Comparison of ENCODE assay signal across 10 mouse cellular contexts in genomic region chr17:86496123-86496771, GRCm38 (mm10). TPM values are rescaled to one million over a fixed set of nuclear protein-coding genes. Genes with fewer than 3 reads are reported as not detected.
A peak's percentile ranks its signal among the peaks of the same experiment; 100 is the strongest.
DNase-seq lines count a peak whose midpoint lies in the region; ATAC-seq lines count a peak whose summit lies in the region.
"Had no signal": no experiment of that assay in that cellular context is flagged by ENCODE, and none has a peak within 500 bp of the region (broad histone marks: within the 10 kb centered on the region; RNA-seq: fewer than 3 reads in every experiment).

No protein-coding gene starts in this region.

- intact Hi-C loops in heart, postnatal 10 days (cut with DNase I), result loop anchor here (1.0 to 5.0 kb wide), 2 partner anchors 261 to 411 kb away; no protein-coding TSS in a partner anchor

- H3K4me1 ChIP-seq in hindbrain, embryonic 16.5 days (ENCODE audit: control insufficient read depth, insufficient read depth, low read depth, low read length), result no peaks in the 10 kb centered on the region; the same call in 1 of the 2 replicates
- peaks cover 52% of the 10 kb centered on the region for H3K4me1 ChIP-seq in limb, embryonic 13.5 days

- no peak overlapping the region for H3K9ac ChIP-seq in hindbrain, embryonic 16.5 days (ENCODE audit: low read depth, low read length)
- H3K9ac ChIP-seq in limb, embryonic 13.5 days, result no peak overlapping the region
- H3K9ac ChIP-seq: limb, embryonic 12.5 days; stomach, embryonic 15.5 days had no signal

- 94% methylated on average over 9 of the region's 9 CpGs for WGBS in hindbrain, embryonic 16.5 days
- 82% methylated on average over 9 of the region's 9 CpGs for WGBS in limb, embryonic 13.5 days

- H3K4me2 ChIP-seq in hindbrain, embryonic 16.5 days (ENCODE audit: low read length), result no peak overlapping the region
- no peak overlapping the region for H3K4me2 ChIP-seq in limb, embryonic 13.5 days (replicated peaks)
- H3K4me2 ChIP-seq: limb, embryonic 12.5 days; stomach, embryonic 15.5 days had no signal

- H3K36me3 ChIP-seq in hindbrain, embryonic 16.5 days (ENCODE audit: control insufficient read depth, insufficient read depth, low read length), result no peaks in the 10 kb centered on the region; the same call in 1 of the 2 replicates
- H3K36me3 ChIP-seq in limb, embryonic 13.5 days, result peaks cover 9% of the 10 kb centered on the region
- H3K36me3 ChIP-seq: limb, embryonic 12.5 days; stomach, embryonic 15.5 days had no signal

- H3K27ac ChIP-seq in hindbrain, embryonic 16.5 days (ENCODE audit: low read depth, low read length), result no peak overlapping the region
- H3K27ac ChIP-seq in limb, embryonic 13.5 days, result no peak overlapping the region
- H3K27ac ChIP-seq: limb, embryonic 12.5 days; stomach, embryonic 15.5 days had no signal

- H3K9me3 ChIP-seq in hindbrain, embryonic 16.5 days (ENCODE audit: control insufficient read depth, low read length), result no peaks in the 10 kb centered on the region
- no peaks in the 10 kb centered on the region for H3K9me3 ChIP-seq in limb, embryonic 13.5 days
- H3K9me3 ChIP-seq: limb, embryonic 12.5 days; stomach, embryonic 15.5 days had no signal

- H3K4me3 ChIP-seq in hindbrain, embryonic 16.5 days (ENCODE audit: low read length), result no peak overlapping the region
- H3K4me3 ChIP-seq in limb, embryonic 13.5 days, result no peak overlapping the region
- H3K4me3 ChIP-seq: limb, embryonic 12.5 days; stomach, embryonic 15.5 days had no signal

- peak; percentile 67 to 70 for DNase-seq in heart, postnatal 10 days
- DNase-seq in heart, adult 9 months (ENCODE audit: low spot score in 2 of 2), result no peak
- DNase-seq in B cell, adult 2 months, result peak; percentile 20
- DNase-seq in adipocyte (ENCODE audit: low spot score), result peak; percentile 70
- peak; percentile 67 for DNase-seq in right cerebral cortex, postnatal 4 days

- no peaks in the 10 kb centered on the region for H3K27me3 ChIP-seq in hindbrain, embryonic 16.5 days (replicated peaks; ENCODE audit: control insufficient read depth, insufficient read depth, low read length)
- H3K27me3 ChIP-seq in limb, embryonic 13.5 days, result no peaks in the 10 kb centered on the region
- H3K27me3 ChIP-seq: limb, embryonic 12.5 days; stomach, embryonic 15.5 days had no signal

- ATAC-seq in hindbrain, embryonic 16.5 days, result 0 out of 2 replicates have a peak, but pooled peaks have one; percentile 56
- peak; percentile 76; the same call in 1 of the 2 replicates for ATAC-seq in limb, embryonic 13.5 days (ENCODE audit: low FRiP score, low read depth)
- ATAC-seq in erythroblast, adult 5-6 weeks (replicated peaks; ENCODE audit: low FRiP score, poor library complexity, severe bottlenecking), result no peak

RNA-seq across cellular contexts. Expression of gene Gm10309, which starts 8.8 kb away (rescaled TPM):
- not detected for total RNA-seq in heart, postnatal 10 days (2021)
- 0.36 and 0.45 TPM in 2 replicates for polyA plus RNA-seq in hindbrain, embryonic 16.5 days (2015; fragmentation: Nextera tagmentation; extraction: Ambion mirVana)
- 0.24 and 0.29 TPM in 2 replicates for polyA plus RNA-seq in limb, embryonic 13.5 days (2015; fragmentation: Nextera tagmentation; extraction: Ambion mirVana)
- not detected in 2 replicates for total RNA-seq in erythroblast, adult 5-6 weeks (2015; ENCODE audit: low replicate concordance)
- not detected in 2 replicates for total RNA-seq in erythroblast, adult 5-6 weeks (2017; ENCODE audit: low replicate concordance)

Comparison
In these comparisons a context has a peak if more than half of its experiments do, and no peak if none do; other contexts are left out.
1. DNase-seq: peak in heart, postnatal 10 days (2 of 2), B cell, adult 2 months (2 of 2), adipocyte (single experiment) and right cerebral cortex, postnatal 4 days (single experiment); none in heart, adult 9 months (0 of 2).